Mouse (Mus musculus) liver, embryonic 16.5 days (tissue): ENCODE measurements around the gene B3gntl1. TPM values are rescaled to one million over a fixed set of nuclear protein-coding genes. Genes with fewer than 3 reads are reported as not detected.
A peak's percentile ranks its signal among the peaks of the same experiment; 100 is the strongest.

Experiments
- ATAC-seq: fragments of 200-750 bp; cut with Nextera tagmentation; 2 replicates; pipeline ENCODE4 v1.8.0; 2017; ENCODE audit warnings: low read depth, mild to moderate bottlenecking, moderate number of reproducible peaks, moderate library complexity
- H3K27ac ChIP-seq: fragments of 300-500 bp; sonication (generic); 2 replicates; pipeline ENCODE4 v1.5.1; 2014; ENCODE audit warnings: mild to moderate bottlenecking, low read length
- H3K27me3 ChIP-seq: fragments of 300-500 bp; sonication (generic); 2 replicates; pipeline ENCODE4 v1.6.1; 2014; ENCODE audit warnings: low read depth, low read length, mixed read lengths; ENCODE audit not compliant: control insufficient read depth, insufficient read depth
- H3K36me3 ChIP-seq: fragments of 300-500 bp; sonication (generic); 2 replicates; pipeline ENCODE4 v1.6.1; 2014; ENCODE audit warnings: mild to moderate bottlenecking; ENCODE audit not compliant: control insufficient read depth, insufficient read depth
- H3K4me1 ChIP-seq: fragments of 300-500 bp; sonication (generic); 2 replicates; pipeline ENCODE4 v1.6.1; 2014; ENCODE audit warnings: low read depth, low read length, mixed read lengths; ENCODE audit not compliant: control insufficient read depth
- H3K4me2 ChIP-seq: fragments of 300-500 bp; sonication (generic); 2 replicates; pipeline ENCODE4 v1.6.1; 2014; ENCODE audit warnings: low read depth, low read length, mixed read lengths
- H3K4me3 ChIP-seq: fragments of 300-500 bp; sonication (generic); 2 replicates; pipeline ENCODE4 v1.5.1; 2014; ENCODE audit warnings: low read depth, mild to moderate bottlenecking, low read length
- H3K9ac ChIP-seq: fragments of 300-500 bp; sonication (generic); 2 replicates; pipeline ENCODE4 v1.6.1; 2014; ENCODE audit warnings: low read depth, low read length
- H3K9me3 ChIP-seq: fragments of 300-500 bp; sonication (generic); replicated peaks from 2 replicates; pipeline ENCODE4 v1.6.1; 2016; ENCODE audit warnings: low read length; ENCODE audit not compliant: control insufficient read depth
- WGBS: fragments of 180-500 bp; shearing (Covaris S2); extraction: QIAGEN DNeasy Blood & Tissue Kit; methylation state at CpG from one replicate; pipeline ENCODE4 v1.1.7; 2014; ENCODE audit not compliant: insufficient replicate concordance; 5-methylcytosine and 5-hydroxymethylcytosine counted together
- polyA plus RNA-seq: library from polyadenylated mRNA; unstranded; fragments of >200 nt; fragmentation: Nextera tagmentation; extraction: Ambion mirVana; gene quantifications from 2 replicates; pipeline ENCODE4 v1.2.1, GENCODE M21; 2015

The B3gntl1 gene
- polyA plus RNA-seq, 1 experiment from 2014 or later = 1.8 TPM

- Histone ChIP-seq H3K9me3 (no peaks in the 10 kb centered on the region), H3K36me3 (no peaks in the 10 kb centered on the region), H3K27me3 (peaks cover 26% of the 10 kb centered on the region), H3K27ac (no peak overlapping the region), H3K4me3 (no peak overlapping the region), H3K4me1 (peaks cover 2% of the 10 kb centered on the region; the same call in 1 of the 2 replicates), H3K9ac (no peak overlapping the region), H3K4me2 (no peak overlapping the region)
- WGBS = 15% methylated on average over 7 of the region's 7 CpGs
- no peak for ATAC-seq
Observed at GRCm38 (mm10) chr11:121706521-121707005, 33.6 kb upstream of the B3gntl1 start.

GRCm38 (mm10) chr11:121703619-121704215 is 30.8 kb upstream of the B3gntl1 start:
- Histone ChIP-seq H3K36me3 (no peaks in the 10 kb centered on the region), H3K27me3 (peaks cover 26% of the 10 kb centered on the region), H3K9ac (no peak overlapping the region), H3K4me1 (peaks cover 2% of the 10 kb centered on the region; the same call in 1 of the 2 replicates), H3K9me3 (no peaks in the 10 kb centered on the region), H3K4me3 (peak overlapping the region; percentile 64), H3K27ac (no peak overlapping the region), H3K4me2 (peak overlapping the region; percentile 69)
- 12% methylated on average over 16 of the region's 16 CpGs for WGBS
- no peak for ATAC-seq

GRCm38 (mm10) chr11:121702895-121703618 is 30.1 kb upstream of the B3gntl1 start:
- Histone ChIP-seq H3K4me3 (peak overlapping the region; percentile 64), H3K4me2 (peak overlapping the region; percentile 69), H3K27me3 (peaks cover 26% of the 10 kb centered on the region), H3K9ac (peak overlapping the region; percentile 45; the same call in 1 of the 2 replicates), H3K9me3 (no peaks in the 10 kb centered on the region), H3K4me1 (peaks cover 2% of the 10 kb centered on the region; the same call in 1 of the 2 replicates), H3K36me3 (no peaks in the 10 kb centered on the region), H3K27ac (no peak overlapping the region)
- 1% methylated on average over 40 of the region's 40 CpGs for WGBS
- ATAC-seq = no peak

- WGBS = under 1% methylated on average over 69 of the region's 69 CpGs
- peak overlapping the region; percentile 45 for H3K9ac ChIP-seq
- no peak overlapping the region for H3K27ac ChIP-seq
- H3K27me3 ChIP-seq = peaks cover 26% of the 10 kb centered on the region
- H3K36me3 ChIP-seq = no peaks in the 10 kb centered on the region
- H3K4me2 ChIP-seq = peak overlapping the region; percentile 69
- ATAC-seq = peak; percentile 90
- H3K4me1 ChIP-seq = peaks cover 2% of the 10 kb centered on the region; the same call in 1 of the 2 replicates
- H3K4me3 ChIP-seq = peak overlapping the region; percentile 64
- no peaks in the 10 kb centered on the region for H3K9me3 ChIP-seq
Observed at GRCm38 (mm10) chr11:121702111-121702894, 29.4 kb upstream of the B3gntl1 start.

GRCm38 (mm10) chr11:121701244-121701643 is 28.3 kb upstream of the B3gntl1 start, which contains the start of gene Metrnl:
Gene Metrnl (plus strand): TSS chr11:121701544.
- H3K9ac ChIP-seq = peak within 1 kb of the TSS; percentile 45
- peak within 1 kb of the TSS; percentile 69 for H3K4me2 ChIP-seq
- no peak for ATAC-seq
- no peaks in the 10 kb centered on the region for H3K9me3 ChIP-seq
- H3K27ac ChIP-seq = no peak within 1 kb of the TSS
- H3K4me1 ChIP-seq = peaks cover 2% of the 10 kb centered on the region; the same call in 1 of the 2 replicates
- WGBS = 68% methylated on average over 5 of the region's 5 CpGs
- H3K4me3 ChIP-seq = peak within 1 kb of the TSS; percentile 64
- peaks cover 26% of the 10 kb centered on the region for H3K27me3 ChIP-seq
- no peaks in the 10 kb centered on the region for H3K36me3 ChIP-seq

- ATAC-seq = no peak
- Histone ChIP-seq H3K9me3 (no peaks in the 10 kb centered on the region), H3K4me1 (peaks cover 2% of the 10 kb centered on the region; the same call in 1 of the 2 replicates), H3K27me3 (peaks cover 16% of the 10 kb centered on the region), H3K4me2 (no peak overlapping the region), H3K4me3 (no peak overlapping the region), H3K36me3 (no peaks in the 10 kb centered on the region), H3K9ac (no peak overlapping the region), H3K27ac (no peak overlapping the region)
- WGBS = 58% methylated on average over 5 of the region's 5 CpGs
Observed at GRCm38 (mm10) chr11:121698381-121698955, 25.5 kb upstream of the B3gntl1 start.

- H3K4me3 ChIP-seq = no peak overlapping the region
- H3K9ac ChIP-seq = no peak overlapping the region
- peaks cover 2% of the 10 kb centered on the region; the same call in 1 of the 2 replicates for H3K4me1 ChIP-seq
- WGBS = 63% methylated on average over 4 of the region's 4 CpGs
- no peak overlapping the region for H3K27ac ChIP-seq
- H3K27me3 ChIP-seq = peaks cover 4% of the 10 kb centered on the region
- H3K36me3 ChIP-seq = no peaks in the 10 kb centered on the region
- H3K4me2 ChIP-seq = no peak overlapping the region
- H3K9me3 ChIP-seq = no peaks in the 10 kb centered on the region
- ATAC-seq = no peak
Observed at GRCm38 (mm10) chr11:121697271-121697670, 24.3 kb upstream of the B3gntl1 start.

GRCm38 (mm10) chr11:121695304-121696064 is 22.5 kb upstream of the B3gntl1 start:
- WGBS = 60% methylated on average over 5 of the region's 5 CpGs

More at GRCm38 (mm10) chr11:121695304-121696064, 22.5 kb upstream of the B3gntl1 start:
- H3K4me3 ChIP-seq = no peak overlapping the region
- no peak overlapping the region for H3K27ac ChIP-seq
- no peaks in the 10 kb centered on the region for H3K27me3 ChIP-seq
- ATAC-seq = no peak
- H3K36me3 ChIP-seq = no peaks in the 10 kb centered on the region
- H3K4me1 ChIP-seq = no peaks in the 10 kb centered on the region
- no peak overlapping the region for H3K9ac ChIP-seq
- no peaks in the 10 kb centered on the region for H3K9me3 ChIP-seq
- no peak overlapping the region for H3K4me2 ChIP-seq
